Mouse (Mus musculus): ENCODE measurements at regions not wholly inside any gene's neighbourhood (a gene's known extent, or its start where the extent isn't known, plus 50 kb on each side); places are given as distances from the start of the nearest gene placed in this dataset.

DNA sequence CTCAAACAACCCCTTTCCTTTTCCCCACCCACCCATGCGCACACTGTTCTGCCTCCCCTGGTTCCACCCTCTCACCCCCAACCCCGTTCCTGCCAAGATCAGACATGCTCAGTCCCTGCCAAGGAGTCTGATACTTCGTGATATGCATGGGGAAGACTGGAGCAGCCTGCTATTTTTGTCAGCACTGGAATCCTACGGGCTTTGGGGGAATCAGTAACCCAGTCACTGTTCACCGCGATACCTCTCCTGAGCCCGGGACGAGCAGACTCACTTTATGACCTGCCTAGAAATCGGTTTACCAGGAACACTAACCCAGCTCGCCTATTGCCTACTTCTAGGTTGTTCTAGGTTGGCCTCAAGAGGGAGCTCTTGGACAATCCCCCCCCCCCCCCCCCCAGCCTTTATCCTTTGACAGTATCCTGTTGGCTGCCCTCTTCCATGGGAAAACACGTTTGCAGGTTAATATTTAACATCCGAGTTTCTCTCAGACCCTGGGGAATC lies 110.2 kb downstream of the Ddx11 start:
- no peaks in the 10 kb centered on the region for H3K27me3 ChIP-seq
- no peak overlapping the region for H3K27ac ChIP-seq (replicated peaks)
- H3K4me2 ChIP-seq, result no peak overlapping the region
- WGBS, result 50% methylated on average over 12 of the region's 12 CpGs
- H3K9me3 ChIP-seq, result no peaks in the 10 kb centered on the region
- H3K9ac ChIP-seq, result no peak overlapping the region
- no peak overlapping the region for H3K4me3 ChIP-seq
- peaks cover 5% of the 10 kb centered on the region; the same call in 1 of the 2 replicates for H3K4me1 ChIP-seq (replicated peaks)
- H3K36me3 ChIP-seq, result no peaks in the 10 kb centered on the region
- ATAC-seq (ENCODE audit: low read depth), result no peak

DNA sequence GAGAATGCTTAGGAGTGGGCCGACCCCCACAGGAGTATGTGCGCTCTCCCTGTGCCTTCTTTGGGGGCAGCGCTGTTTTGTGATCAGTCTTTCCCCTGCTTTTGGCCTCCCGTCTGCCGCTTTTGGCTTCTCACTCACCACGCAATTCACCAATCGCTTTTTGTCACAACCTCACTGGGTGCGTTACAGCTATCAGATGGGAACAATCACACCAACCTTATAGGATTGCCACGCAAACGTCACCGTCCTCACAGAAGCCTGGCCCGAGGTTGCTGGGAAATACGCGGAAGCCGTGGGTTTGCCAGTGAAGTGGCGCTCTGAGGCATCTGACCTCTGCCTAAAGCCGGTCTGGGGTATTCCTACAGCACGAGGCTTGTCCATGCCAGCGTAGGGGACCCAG lies 111.1 kb downstream of the Ddx11 start:
- no peaks in the 10 kb centered on the region for H3K9me3 ChIP-seq

DNA sequence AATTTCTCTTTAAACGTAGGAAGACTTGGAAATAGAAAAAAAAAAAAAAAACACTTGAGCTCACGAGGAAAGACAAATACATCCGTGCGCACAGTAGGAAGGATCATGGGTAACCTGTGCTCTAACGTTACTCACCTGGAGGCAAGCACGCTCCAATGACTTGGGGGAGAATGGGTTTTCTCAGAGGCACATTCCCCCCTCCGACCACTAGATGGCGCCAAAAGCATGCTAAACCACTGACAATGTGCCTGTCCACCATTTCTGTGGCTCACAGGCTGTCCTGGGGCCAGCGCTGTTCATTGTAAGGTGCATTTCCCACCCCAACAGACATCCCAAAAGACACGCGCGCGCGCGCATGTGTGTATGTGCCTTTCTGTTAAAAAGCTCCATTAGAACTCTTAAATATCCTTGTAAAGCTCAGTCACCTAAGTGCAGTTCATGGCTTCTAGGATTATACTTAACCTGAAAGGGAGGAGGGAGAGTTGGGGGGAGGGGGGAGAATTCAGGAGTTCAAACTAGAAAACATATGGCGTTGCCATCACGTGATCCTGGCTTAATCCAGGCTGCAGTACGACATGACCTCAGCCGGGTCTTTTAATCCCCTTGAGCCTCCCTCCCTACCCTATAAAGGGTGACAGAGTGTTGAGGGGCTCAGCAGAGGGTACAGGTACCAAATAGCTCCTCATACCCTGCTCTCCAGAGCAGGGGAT lies 111.9 kb downstream of the Ddx11 start:
- peak overlapping the region; percentile 20 for H3K27ac ChIP-seq (replicated peaks)
- peak overlapping the region; percentile 50 for H3K4me2 ChIP-seq
- H3K27me3 ChIP-seq, result no peaks in the 10 kb centered on the region
- WGBS, result 5% methylated on average over 19 of the region's 19 CpGs
- ATAC-seq (ENCODE audit: low read depth), result peak; percentile 91
- no peaks in the 10 kb centered on the region for H3K36me3 ChIP-seq
- H3K9ac ChIP-seq, result peak overlapping the region; percentile 61
- H3K9me3 ChIP-seq, result no peaks in the 10 kb centered on the region
- peak overlapping the region; percentile 19 for H3K4me3 ChIP-seq
- H3K4me1 ChIP-seq (replicated peaks), result peaks cover 5% of the 10 kb centered on the region; the same call in 1 of the 2 replicates

More for the DNA sequence above, 111.1 kb downstream of the Ddx11 start:
- ATAC-seq (ENCODE audit: low read depth), result no peak
- no peak overlapping the region for H3K4me2 ChIP-seq
- no peak overlapping the region for H3K4me3 ChIP-seq
- H3K27ac ChIP-seq (replicated peaks), result no peak overlapping the region
- no peaks in the 10 kb centered on the region for H3K36me3 ChIP-seq
- H3K27me3 ChIP-seq, result no peaks in the 10 kb centered on the region
- peaks cover 5% of the 10 kb centered on the region; the same call in 1 of the 2 replicates for H3K4me1 ChIP-seq (replicated peaks)
- H3K9ac ChIP-seq, result no peak overlapping the region
- 83% methylated on average over 19 of the region's 19 CpGs for WGBS

- H3K27ac ChIP-seq (replicated peaks), result peak overlapping the region; percentile 20
Measured at GRCm38 (mm10) chr17:66235806-66236335, 112.6 kb downstream of the Ddx11 start.

DNA sequence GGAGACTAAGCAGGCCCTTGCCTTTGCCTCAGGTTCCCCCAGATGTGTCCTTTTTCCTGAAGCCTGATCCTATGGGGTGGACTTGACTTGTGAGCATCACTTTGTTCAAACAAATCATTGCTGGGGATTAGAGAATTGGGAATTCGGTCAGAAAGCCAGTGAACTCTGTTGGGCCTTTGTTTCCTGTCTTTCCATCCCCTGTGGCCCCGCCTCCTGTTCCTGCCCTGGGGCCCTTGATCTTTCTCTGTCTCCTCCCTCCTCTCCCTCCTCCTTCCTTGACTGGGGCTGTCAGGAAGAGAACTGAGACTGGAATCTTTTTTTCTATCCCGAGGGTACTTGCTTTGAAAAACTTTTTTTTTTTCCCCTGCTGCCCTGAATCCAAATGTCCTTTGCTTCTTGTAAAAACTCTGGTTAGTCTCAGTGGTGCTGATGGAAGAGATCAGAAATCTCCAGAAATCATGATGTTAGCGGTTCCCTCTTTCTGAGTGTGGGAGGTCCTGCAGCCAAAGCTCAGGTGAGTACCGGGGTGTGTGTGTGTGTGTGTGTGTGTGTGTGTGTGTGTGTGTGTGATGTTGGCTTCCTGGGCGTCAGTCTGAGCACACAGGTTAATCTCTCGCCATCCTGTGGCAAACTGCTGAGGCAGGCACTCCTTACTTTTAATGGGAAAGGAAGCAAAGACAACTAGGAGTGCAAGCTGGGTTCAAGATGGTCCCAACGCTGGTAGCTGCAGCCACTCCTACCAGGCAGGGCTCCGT lies 118.7 kb downstream of the Ddx11 start:
- H3K27ac ChIP-seq (replicated peaks), result no peak overlapping the region
- H3K4me1 ChIP-seq (replicated peaks), result peaks cover 15% of the 10 kb centered on the region
- H3K4me2 ChIP-seq, result peak overlapping the region; percentile 13; the same call in 1 of the 2 replicates
- WGBS, result 19% methylated on average over 8 of the region's 9 CpGs
- no peaks in the 10 kb centered on the region for H3K36me3 ChIP-seq
- no peaks in the 10 kb centered on the region for H3K9me3 ChIP-seq
- 0 out of 2 replicates have a peak overlapping the region, but pooled peaks have one; percentile 0 for H3K9ac ChIP-seq
- H3K4me3 ChIP-seq, result no peak overlapping the region
- ATAC-seq (ENCODE audit: low read depth), result no peak
- no peaks in the 10 kb centered on the region for H3K27me3 ChIP-seq

More at GRCm38 (mm10) chr17:66235806-66236335, 112.6 kb downstream of the Ddx11 start:
- Histone ChIP-seq H3K27me3 (no peaks in the 10 kb centered on the region), H3K9ac (peak overlapping the region; percentile 61; the same call in 1 of the 2 replicates), H3K9me3 (no peaks in the 10 kb centered on the region), H3K4me2 (peak overlapping the region; percentile 50), H3K36me3 (no peaks in the 10 kb centered on the region), H3K4me3 (0 out of 2 replicates have a peak overlapping the region, but pooled peaks have one; percentile 19), H3K4me1 (replicated peaks) (peaks cover 5% of the 10 kb centered on the region; the same call in 1 of the 2 replicates)
- peak; percentile 57; the same call in 1 of the 2 replicates for ATAC-seq (ENCODE audit: low read depth)
- 64% methylated on average over 15 of the region's 15 CpGs for WGBS

DNA sequence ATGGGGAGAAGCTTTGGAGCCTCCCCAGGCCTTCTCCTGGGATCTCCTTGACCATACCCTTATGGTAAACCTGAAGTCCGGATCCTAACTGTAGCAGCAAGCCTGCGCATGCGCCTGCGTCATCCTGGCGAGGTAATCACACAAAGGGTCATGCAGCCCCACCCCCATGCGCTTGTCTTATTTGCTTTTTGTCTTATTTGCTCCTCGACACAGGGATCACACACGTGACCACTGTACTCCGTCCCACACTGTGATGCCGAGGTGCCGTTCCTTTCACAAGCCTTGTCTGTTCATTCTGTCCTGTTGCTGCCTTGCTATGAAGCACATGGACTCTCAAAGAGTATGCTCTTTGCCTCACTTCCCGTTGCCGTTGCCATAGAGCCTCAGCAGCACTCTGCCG lies 120.9 kb downstream of the Ddx11 start:
- 90% methylated on average over 14 of the region's 14 CpGs for WGBS
- Histone ChIP-seq H3K4me1 (replicated peaks) (peaks cover 15% of the 10 kb centered on the region), H3K27ac (replicated peaks) (no peak overlapping the region), H3K9me3 (no peaks in the 10 kb centered on the region), H3K27me3 (no peaks in the 10 kb centered on the region), H3K36me3 (no peaks in the 10 kb centered on the region), H3K4me2 (no peak overlapping the region), H3K9ac (no peak overlapping the region), H3K4me3 (no peak overlapping the region)
- ATAC-seq (ENCODE audit: low read depth), result no peak

- no peak overlapping the region for H3K9ac ChIP-seq
- H3K4me2 ChIP-seq, result no peak overlapping the region
- no peaks in the 10 kb centered on the region for H3K36me3 ChIP-seq
- no peak overlapping the region for H3K4me3 ChIP-seq
- no peaks in the 10 kb centered on the region for H3K27me3 ChIP-seq
- H3K4me1 ChIP-seq (replicated peaks), result peaks cover 15% of the 10 kb centered on the region
- H3K27ac ChIP-seq (replicated peaks), result no peak overlapping the region
- H3K9me3 ChIP-seq, result no peaks in the 10 kb centered on the region
- no peak for ATAC-seq (ENCODE audit: low read depth)
- 83% methylated on average over 14 of the region's 14 CpGs for WGBS
Measured at GRCm38 (mm10) chr17:66246031-66246534, 122.8 kb downstream of the Ddx11 start.

DNA sequence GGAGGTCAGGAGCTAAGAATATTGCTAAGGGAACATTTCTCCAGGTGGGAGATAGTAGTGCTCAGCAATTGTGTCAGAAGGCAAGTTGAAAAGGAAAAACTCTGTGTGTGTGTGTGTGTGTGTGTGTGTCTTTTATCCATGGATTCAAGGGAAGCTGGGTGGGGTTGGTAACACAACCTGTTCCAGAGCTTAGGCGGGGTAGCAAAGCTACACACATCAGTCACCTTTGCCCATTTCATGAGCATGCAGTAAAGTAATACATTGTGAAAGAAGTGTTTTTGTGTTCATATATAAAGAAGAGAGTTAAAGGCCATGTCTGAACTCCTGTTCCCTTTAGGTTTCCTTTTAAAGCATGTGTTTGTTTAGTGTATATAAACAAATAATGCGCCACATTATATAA lies 128.2 kb downstream of the Ddx11 start:
- Histone ChIP-seq H3K27me3 (no peaks in the 10 kb centered on the region), H3K4me1 (replicated peaks) (no peaks in the 10 kb centered on the region), H3K4me3 (no peak overlapping the region), H3K27ac (replicated peaks) (no peak overlapping the region), H3K9ac (no peak overlapping the region), H3K36me3 (no peaks in the 10 kb centered on the region), H3K4me2 (no peak overlapping the region), H3K9me3 (no peaks in the 10 kb centered on the region)
- 92% methylated on average over 2 of the region's 2 CpGs for WGBS
- ATAC-seq (ENCODE audit: low read depth), result no peak

GRCm38 (mm10) chr17:66252926-66253325 lies 129.6 kb downstream of the Ddx11 start:
- H3K36me3 ChIP-seq, result no peaks in the 10 kb centered on the region
- H3K4me1 ChIP-seq (replicated peaks), result no peaks in the 10 kb centered on the region
- no peaks in the 10 kb centered on the region for H3K9me3 ChIP-seq
- no peak overlapping the region for H3K4me3 ChIP-seq
- 92% methylated on average over 6 of the region's 6 CpGs for WGBS
- H3K9ac ChIP-seq, result no peak overlapping the region
- no peaks in the 10 kb centered on the region for H3K27me3 ChIP-seq
- H3K27ac ChIP-seq (replicated peaks), result no peak overlapping the region
- ATAC-seq (ENCODE audit: low read depth), result no peak
- H3K4me2 ChIP-seq, result no peak overlapping the region

- ATAC-seq (ENCODE audit: low read depth), result no peak
- Histone ChIP-seq H3K4me2 (no peak overlapping the region), H3K4me1 (replicated peaks) (no peaks in the 10 kb centered on the region), H3K27me3 (no peaks in the 10 kb centered on the region), H3K36me3 (no peaks in the 10 kb centered on the region), H3K27ac (replicated peaks) (no peak overlapping the region), H3K9ac (no peak overlapping the region), H3K9me3 (no peaks in the 10 kb centered on the region), H3K4me3 (no peak overlapping the region)
- WGBS, result 60% methylated on average over 8 of the region's 8 CpGs
Measured at GRCm38 (mm10) chr17:66259697-66260096, 136.4 kb downstream of the Ddx11 start.

- 79% methylated on average over 4 of the region's 4 CpGs for WGBS
Measured at GRCm38 (mm10) chr17:66262681-66263240, 139.4 kb downstream of the Ddx11 start.

More at GRCm38 (mm10) chr17:66262681-66263240, 139.4 kb downstream of the Ddx11 start:
- Histone ChIP-seq H3K9me3 (no peaks in the 10 kb centered on the region), H3K9ac (no peak overlapping the region), H3K4me3 (no peak overlapping the region), H3K36me3 (no peaks in the 10 kb centered on the region), H3K4me1 (replicated peaks) (no peaks in the 10 kb centered on the region), H3K27me3 (no peaks in the 10 kb centered on the region), H3K27ac (replicated peaks) (no peak overlapping the region), H3K4me2 (no peak overlapping the region)
- ATAC-seq (ENCODE audit: low read depth), result no peak

Measured in neural tube, embryonic 13.5 days (tissue).